In genomic region chr14:59440039-59440438, GRCm38 (mm10) we compare ENCODE assay signal across 7 mouse cellular contexts. TPM values are rescaled to one million over a fixed set of nuclear protein-coding genes. Genes with fewer than 3 reads are reported as not detected.
DNase-seq lines count a peak whose midpoint lies in the region; ATAC-seq and TF ChIP-seq lines count a peak whose summit lies in the region.

No protein-coding gene starts in this region.

- peak overlapping the region; percentile 84 for H3K4me2 ChIP-seq in embryonic facial prominence, embryonic 14.5 days (ENCODE audit: low read depth, low read length)
- H3K4me2 ChIP-seq in limb, embryonic 13.5 days (replicated peaks), result peak overlapping the region; percentile 77

- no peak overlapping the region for H3K27ac ChIP-seq in testis, adult 2 months (ENCODE audit: control insufficient read depth, insufficient read depth, low read depth, low read length)
- no peak overlapping the region for H3K27ac ChIP-seq in embryonic facial prominence, embryonic 14.5 days (replicated peaks; ENCODE audit: low read depth, low read length)
- H3K27ac ChIP-seq in limb, embryonic 13.5 days, result no peak overlapping the region

- H3K4me3 ChIP-seq in testis, adult 2 months (ENCODE audit: control insufficient read depth, low read depth, low read length), result peak overlapping the region; percentile 96
- H3K4me3 ChIP-seq in embryonic facial prominence, embryonic 14.5 days (ENCODE audit: low read depth, low read length), result peak overlapping the region; percentile 58
- peak overlapping the region; percentile 85 for H3K4me3 ChIP-seq in limb, embryonic 13.5 days

- ATAC-seq in embryonic facial prominence, embryonic 14.5 days (ENCODE audit: low read depth), result no peak
- ATAC-seq in limb, embryonic 13.5 days (ENCODE audit: low FRiP score, low read depth), result no peak

- no peaks in the 10 kb centered on the region for H3K9me3 ChIP-seq in embryonic facial prominence, embryonic 14.5 days (ENCODE audit: control insufficient read depth, low read length)
- no peaks in the 10 kb centered on the region for H3K9me3 ChIP-seq in limb, embryonic 13.5 days

- TF ChIP-seq CTCF in testis, adult 2 months (IDR thresholded peaks at IDR 0.05; ENCODE audit: control insufficient read depth, insufficient read depth, insufficient replicate concordance, low read depth, low read length), result no peak

- WGBS in embryonic facial prominence, embryonic 14.5 days, result 17% methylated on average over 7 of the region's 7 CpGs
- WGBS in limb, embryonic 13.5 days, result 21% methylated on average over 7 of the region's 7 CpGs

- H3K4me1 ChIP-seq in testis, adult 2 months (ENCODE audit: control insufficient read depth, insufficient read depth, low read length), result no peaks in the 10 kb centered on the region
- H3K4me1 ChIP-seq in embryonic facial prominence, embryonic 14.5 days (ENCODE audit: control insufficient read depth, insufficient read depth, low read length), result peaks cover 9% of the 10 kb centered on the region
- peaks cover 11% of the 10 kb centered on the region for H3K4me1 ChIP-seq in limb, embryonic 13.5 days

- peak overlapping the region; percentile 86 for H3K9ac ChIP-seq in embryonic facial prominence, embryonic 14.5 days (ENCODE audit: low read depth, low read length)
- peak overlapping the region; percentile 92 for H3K9ac ChIP-seq in limb, embryonic 13.5 days

- DNase-seq in testis, postnatal 10 days (ENCODE audit: low spot score), result no peak
- DNase-seq in embryonic facial prominence, embryonic 14.5 days (ENCODE audit: low spot score), result no peak
- DNase-seq in right cerebral cortex, postnatal 14 days, result no peak
- no peak for DNase-seq in thymus, postnatal 14 days
- DNase-seq in urinary bladder, postnatal 25 days (ENCODE audit: low spot score), result no peak

- no peaks in the 10 kb centered on the region for H3K36me3 ChIP-seq in testis, adult 2 months (ENCODE audit: control insufficient read depth, insufficient read depth, low read length)
- no peaks in the 10 kb centered on the region for H3K36me3 ChIP-seq in embryonic facial prominence, embryonic 14.5 days (ENCODE audit: control insufficient read depth, insufficient read depth, low read length)
- no peaks in the 10 kb centered on the region for H3K36me3 ChIP-seq in limb, embryonic 13.5 days

- no peak for TF ChIP-seq POLR2A in testis, adult 2 months (IDR thresholded peaks at IDR 0.05; ENCODE audit: control insufficient read depth, low read depth, low read length)

- H3K27me3 ChIP-seq in testis, adult 2 months (ENCODE audit: control insufficient read depth, insufficient read depth, low read length), result no peaks in the 10 kb centered on the region
- no peaks in the 10 kb centered on the region for H3K27me3 ChIP-seq in embryonic facial prominence, embryonic 14.5 days (replicated peaks; ENCODE audit: control insufficient read depth, insufficient read depth, low read length)
- no peaks in the 10 kb centered on the region for H3K27me3 ChIP-seq in limb, embryonic 13.5 days

RNA-seq across cellular contexts. Expression of gene Setdb2, which starts 0.6 kb away (rescaled TPM):
- 4.5 and 5.6 TPM in 2 replicates for polyA plus RNA-seq in testis, adult 2 months (2012; rRNA removed)
- 8.7 and 11.3 TPM in 2 replicates for polyA plus RNA-seq in embryonic facial prominence, embryonic 14.5 days (2014; fragmentation: Nextera tagmentation; extraction: Ambion mirVana)
- polyA plus RNA-seq in limb, embryonic 13.5 days (2015; fragmentation: Nextera tagmentation; extraction: Ambion mirVana), result 10.6 and 11.4 TPM in 2 replicates

RNA-seq across cellular contexts. Expression of gene Cab39l, which starts 0.7 kb away (rescaled TPM):
- 26.6 and 34.7 TPM in 2 replicates for polyA plus RNA-seq in testis, adult 2 months (2012; rRNA removed)
- polyA plus RNA-seq in embryonic facial prominence, embryonic 14.5 days (2014; fragmentation: Nextera tagmentation; extraction: Ambion mirVana), result 38.1 and 39.9 TPM in 2 replicates
- 36.6 and 38.1 TPM in 2 replicates for polyA plus RNA-seq in limb, embryonic 13.5 days (2015; fragmentation: Nextera tagmentation; extraction: Ambion mirVana)

RNA-seq across cellular contexts. Expression of gene Phf11c, which starts 44.9 kb away (rescaled TPM):
- 0.75 and 0.76 TPM in 2 replicates for polyA plus RNA-seq in testis, adult 2 months (2012; rRNA removed)
- polyA plus RNA-seq in embryonic facial prominence, embryonic 14.5 days (2014; fragmentation: Nextera tagmentation; extraction: Ambion mirVana), result 0.37 and 0.45 TPM in 2 replicates
- polyA plus RNA-seq in limb, embryonic 13.5 days (2015; fragmentation: Nextera tagmentation; extraction: Ambion mirVana), result 0.64 and 0.68 TPM in 2 replicates
